14 mouse cellular contexts compared by ENCODE assay signal in genomic region chr17:36019519-36019918, GRCm38 (mm10). TPM values are rescaled to one million over a fixed set of nuclear protein-coding genes. Genes with fewer than 3 reads are reported as not detected.
DNase-seq lines count a peak whose midpoint lies in the region; ATAC-seq and TF ChIP-seq lines count a peak whose summit lies in the region.
"Had no signal": no experiment of that assay in that cellular context is flagged by ENCODE, and none has a peak within 500 bp of the region (broad histone marks: within the 10 kb centered on the region; RNA-seq: fewer than 3 reads in every experiment).

No protein-coding gene starts in this region.

- no peak for DNase-seq in heart, postnatal 0 days (ENCODE audit: low spot score)
- no peak for DNase-seq in heart, postnatal 36 days
- no peak for DNase-seq in spleen, adult 2 months (ENCODE audit: low read depth in 1 of 2, low spot score in 2 of 2)
- no peak for DNase-seq in spleen, adult 18-20 months
- DNase-seq in cerebellum, postnatal 36 days = no peak
- DNase-seq in right cerebral cortex, postnatal 10 days (ENCODE audit: low spot score in 2 of 2) = no peak
- DNase-seq: cerebellum, adult 11-12 months; gastrocnemius, postnatal 36 days; right cerebral cortex, postnatal 14 days had no signal

- no peak for TF ChIP-seq CTCF in heart, postnatal 0 days (IDR thresholded peaks at IDR 0.05; ENCODE audit: low read depth)
- TF ChIP-seq CTCF in spleen, adult 2 months (IDR thresholded peaks at IDR 0.05; ENCODE audit: extremely low read depth, insufficient read depth, insufficient read length, insufficient replicate concordance) = no peak

- ATAC-seq in heart, postnatal 0 days (ENCODE audit: insufficient read depth, low read depth) = no peak
- no peak for ATAC-seq in liver, embryonic 12.5 days

- no peak for TF ChIP-seq EP300 in heart, postnatal 0 days (IDR thresholded peaks at IDR 0.05; ENCODE audit: low read depth)

- H3K27me3 ChIP-seq in heart, postnatal 0 days (ENCODE audit: control insufficient read depth, insufficient read depth, low read length) = no peaks in the 10 kb centered on the region
- H3K27me3 ChIP-seq in spleen, adult 2 months (ENCODE audit: control insufficient read depth, insufficient read depth, low read length) = no peaks in the 10 kb centered on the region
- H3K27me3 ChIP-seq in liver, embryonic 12.5 days (replicated peaks) = no peaks in the 10 kb centered on the region

- H3K27ac ChIP-seq in heart, postnatal 0 days (ENCODE audit: low read depth) = peak overlapping the region; percentile 75
- peak overlapping the region; percentile 95 for H3K27ac ChIP-seq in spleen, adult 2 months (ENCODE audit: insufficient read depth, low read length)
- H3K27ac ChIP-seq in liver, embryonic 12.5 days = peak overlapping the region; percentile 91

- no peak for TF ChIP-seq POLR2A in spleen, adult 2 months (IDR thresholded peaks at IDR 0.05; ENCODE audit: low read depth, low read length)

- H3K4me1 ChIP-seq in heart, postnatal 0 days (ENCODE audit: control insufficient read depth, insufficient read depth) = peaks cover 3% of the 10 kb centered on the region
- H3K4me1 ChIP-seq in spleen, adult 2 months (ENCODE audit: control insufficient read depth, insufficient read depth, insufficient read length) = peaks cover 36% of the 10 kb centered on the region
- peaks cover 78% of the 10 kb centered on the region for H3K4me1 ChIP-seq in liver, embryonic 12.5 days

- no peak overlapping the region for H3K9ac ChIP-seq in heart, postnatal 0 days (replicated peaks; ENCODE audit: low read depth, low read length)
- peak overlapping the region; percentile 63 for H3K9ac ChIP-seq in liver, embryonic 12.5 days

- H3K9me3 ChIP-seq in heart, postnatal 0 days (replicated peaks; ENCODE audit: control insufficient read depth, low read length) = no peaks in the 10 kb centered on the region
- H3K9me3 ChIP-seq in liver, embryonic 12.5 days (replicated peaks) = no peaks in the 10 kb centered on the region

- peak overlapping the region; percentile 53; the same call in 1 of the 2 replicates for H3K4me2 ChIP-seq in heart, postnatal 0 days (ENCODE audit: low read depth, low read length)
- peak overlapping the region; percentile 71 for H3K4me2 ChIP-seq in liver, embryonic 12.5 days

- intact Hi-C loops in heart, postnatal 36 days (cut with DNase I) = no loop called here

- H3K36me3 ChIP-seq in heart, postnatal 0 days (replicated peaks; ENCODE audit: control insufficient read depth, insufficient read depth, low read length) = peaks cover 8% of the 10 kb centered on the region; the same call in 1 of the 2 replicates
- peaks cover 28% of the 10 kb centered on the region for H3K36me3 ChIP-seq in spleen, adult 2 months (ENCODE audit: control insufficient read depth, insufficient read depth, low read length)
- peaks cover 36% of the 10 kb centered on the region for H3K36me3 ChIP-seq in liver, embryonic 12.5 days

- H3K4me3 ChIP-seq in heart, postnatal 0 days (ENCODE audit: low read depth, low read length) = peak overlapping the region; percentile 31; the same call in 1 of the 2 replicates
- H3K4me3 ChIP-seq in spleen, adult 2 months (ENCODE audit: extremely low read depth, insufficient read depth, insufficient read length) = peak overlapping the region; percentile 73
- H3K4me3 ChIP-seq in liver, embryonic 12.5 days = peak overlapping the region; percentile 58

- WGBS in heart, postnatal 0 days = 55% methylated on average over 3 of the region's 3 CpGs
- 39% methylated on average over 3 of the region's 3 CpGs for WGBS in spleen, adult 2 months
- 66% methylated on average over 3 of the region's 3 CpGs for WGBS in liver, embryonic 12.5 days (ENCODE audit: insufficient replicate concordance)

RNA-seq across cellular contexts. Expression of gene H2-T24, which starts 0.8 kb away (rescaled TPM):
- 6.2 TPM in 1 of 2 replicates, not detected in the other for total RNA-seq in heart, postnatal 0 days (2014; rRNA removed; ENCODE audit: low replicate concordance)
- 1.8 TPM in 2 replicates for polyA plus RNA-seq in heart, postnatal 0 days (2015; fragmentation: Nextera tagmentation; extraction: Ambion mirVana)
- 10 to 100 TPM in 1 of 2 experiments, 1 to 10 TPM in 1; 6.5 to 14.0 TPM for total RNA-seq in heart, postnatal 36 days (2021)
- 19.1 and 19.2 TPM in 2 replicates for polyA plus RNA-seq in spleen, adult 2 months (2012; rRNA removed)
- 4.6 and 5.7 TPM in 2 replicates for polyA plus RNA-seq in liver, embryonic 12.5 days (2016; fragmentation: Nextera tagmentation; extraction: Ambion mirVana)

RNA-seq across cellular contexts. Expression of gene H2-T23, which starts 13.1 kb away (rescaled TPM):
- total RNA-seq in heart, postnatal 0 days (2014; rRNA removed; ENCODE audit: low replicate concordance) = 19.2 and 34.8 TPM in 2 replicates
- polyA plus RNA-seq in heart, postnatal 0 days (2015; fragmentation: Nextera tagmentation; extraction: Ambion mirVana) = 10.3 and 10.8 TPM in 2 replicates
- 10 to 100 TPM; 23.7 to 38.9 TPM for total RNA-seq in heart, postnatal 36 days (2021)
- polyA plus RNA-seq in spleen, adult 2 months (2012; rRNA removed) = 344 and 382 TPM in 2 replicates
- polyA plus RNA-seq in liver, embryonic 12.5 days (2016; fragmentation: Nextera tagmentation; extraction: Ambion mirVana) = 19.5 and 20.5 TPM in 2 replicates

RNA-seq across cellular contexts. Expression of gene H2-T22, which starts 23.0 kb away (rescaled TPM):
- 17.4 and 19.6 TPM in 2 replicates for total RNA-seq in heart, postnatal 0 days (2014; rRNA removed; ENCODE audit: low replicate concordance)
- polyA plus RNA-seq in heart, postnatal 0 days (2015; fragmentation: Nextera tagmentation; extraction: Ambion mirVana) = 8.2 and 8.4 TPM in 2 replicates
- 1 to 10 TPM; 9.5 to 10.0 TPM for total RNA-seq in heart, postnatal 36 days (2021)
- polyA plus RNA-seq in spleen, adult 2 months (2012; rRNA removed) = 60.3 and 61.9 TPM in 2 replicates
- polyA plus RNA-seq in liver, embryonic 12.5 days (2016; fragmentation: Nextera tagmentation; extraction: Ambion mirVana) = 7.5 and 8.4 TPM in 2 replicates

RNA-seq across cellular contexts. Expression of gene Gm6034, which starts 23.2 kb away (rescaled TPM):
- total RNA-seq in heart, postnatal 0 days (2014; rRNA removed; ENCODE audit: low replicate concordance) = not detected in 2 replicates
- not detected in 2 replicates for polyA plus RNA-seq in heart, postnatal 0 days (2015; fragmentation: Nextera tagmentation; extraction: Ambion mirVana)
- not detected for total RNA-seq in heart, postnatal 36 days (2021)
- 0.08 and 0.22 TPM in 2 replicates for polyA plus RNA-seq in spleen, adult 2 months (2012; rRNA removed)
- polyA plus RNA-seq in liver, embryonic 12.5 days (2016; fragmentation: Nextera tagmentation; extraction: Ambion mirVana) = not detected in 2 replicates
- total RNA-seq: adrenal gland, postnatal 25 days; gastrocnemius, postnatal 36 days; left cerebral cortex, adult 18-20 months had no signal
- polyA plus RNA-seq: limb, embryonic 14.5 days had no signal

RNA-seq across cellular contexts. Expression of gene Gm11127, which starts 38.7 kb away (rescaled TPM):
- not detected in 2 replicates for total RNA-seq in heart, postnatal 0 days (2014; rRNA removed; ENCODE audit: low replicate concordance)
- not detected in 2 replicates for polyA plus RNA-seq in heart, postnatal 0 days (2015; fragmentation: Nextera tagmentation; extraction: Ambion mirVana)
- total RNA-seq in heart, postnatal 36 days (2021) = 1 to 10 TPM; 3.4 to 4.3 TPM
- 0.08 and 0.19 TPM in 2 replicates for polyA plus RNA-seq in spleen, adult 2 months (2012; rRNA removed)
- not detected in 2 replicates for polyA plus RNA-seq in liver, embryonic 12.5 days (2016; fragmentation: Nextera tagmentation; extraction: Ambion mirVana)
- total RNA-seq: megakaryocyte-erythroid progenitor cell, adult 5-6 weeks had no signal

Comparison
In these comparisons a context has a peak if more than half of its experiments do, and no peak if none do; other contexts are left out.
1. RNA of gene H2-T23, which starts 13.1 kb away (polyA plus RNA-seq): 344 to 382 TPM in spleen, adult 2 months; 19.5 to 20.5 TPM in liver, embryonic 12.5 days and 10.3 to 10.8 TPM in heart, postnatal 0 days; every median in the first group is over 10 times any median in the second.
2. Peak in every context shown above with its lines, with median percentiles within 50 percentile points of each other: H3K27ac ChIP-seq and H3K4me3 ChIP-seq.